Mouse (Mus musculus) testis, adult 2 months (tissue): ENCODE measurements around the gene Gm20388. TPM values are rescaled to one million over a fixed set of nuclear protein-coding genes. Genes with fewer than 3 reads are reported as not detected.

ENCODE experiments used
- H3K27ac ChIP-seq: fragments of 200-500 bp; 2 replicates; pipeline ENCODE4 v1.5.1; 2012; ENCODE audit warnings: low read depth, low read length; ENCODE audit not compliant: control insufficient read depth, insufficient read depth
- H3K27me3 ChIP-seq: fragments of 200-500 bp; 2 replicates; pipeline ENCODE4 v1.6.1; 2012; ENCODE audit warnings: mild to moderate bottlenecking, low read length, moderate library complexity; ENCODE audit not compliant: control insufficient read depth, insufficient read depth
- H3K36me3 ChIP-seq: fragments of 200-500 bp; 2 replicates; pipeline ENCODE4 v1.6.1; 2012; ENCODE audit warnings: mild to moderate bottlenecking, low read length; ENCODE audit not compliant: control insufficient read depth, insufficient read depth
- H3K4me1 ChIP-seq: fragments of 200-500 bp; 2 replicates; pipeline ENCODE4 v1.6.1; 2012; ENCODE audit warnings: low read length; ENCODE audit not compliant: control insufficient read depth, insufficient read depth
- H3K4me3 ChIP-seq: fragments of 200-500 bp; 2 replicates; pipeline ENCODE4 v1.5.1; 2012; ENCODE audit warnings: low read depth, mild to moderate bottlenecking, low read length, moderate library complexity, mixed read lengths; ENCODE audit not compliant: control insufficient read depth
- CTCF ChIP-seq: fragments of 200-500 bp; IDR thresholded peaks from 2 replicates; pipeline ENCODE4 v1.5.1; 2012; ENCODE audit warnings: low read depth, mild to moderate bottlenecking, inconsistent platforms, low read length, moderate library complexity; ENCODE audit not compliant: control insufficient read depth, insufficient read depth, insufficient replicate concordance
- POLR2A ChIP-seq: fragments of 200-500 bp; IDR thresholded peaks from 2 replicates; pipeline ENCODE4 v1.6.1; 2012; ENCODE audit warnings: low read depth, mild to moderate bottlenecking, inconsistent platforms, low read length, moderate library complexity; ENCODE audit not compliant: control insufficient read depth
- polyA plus RNA-seq: library from polyadenylated mRNA; depleted of rRNA; stranded (reverse); fragments of >200 nt; gene quantifications from 2 replicates; pipeline ENCODE4 v1.2.3, GENCODE M21; 2012

The Gm20388 gene
- polyA plus RNA-seq, 1 experiment, result 5.6 TPM

- Histone ChIP-seq H3K27me3 (no peaks in the 10 kb centered on the region; the same call in none of the 2 replicates), H3K4me1 (peaks cover 7% of the 10 kb centered on the region)
Measured at GRCm38 (mm10) chr8:121125311-121125876, 1214.8 kb downstream of the Gm20388 start.

GRCm38 (mm10) chr8:121126191-121126590, 1215.5 kb downstream of the Gm20388 start:
- TF ChIP-seq CTCF (no peak), POLR2A (no peak)
- Histone ChIP-seq H3K4me1 (peaks cover 7% of the 10 kb centered on the region), H3K4me3 (no peak overlapping the region), H3K27ac (no peak overlapping the region), H3K27me3 (no peaks in the 10 kb centered on the region; the same call in none of the 2 replicates), H3K36me3 (no peaks in the 10 kb centered on the region)

More at GRCm38 (mm10) chr8:121125311-121125876, 1214.8 kb downstream of the Gm20388 start:
- TF ChIP-seq CTCF (peak; percentile 6; the same call in 1 of the 2 replicates), POLR2A (no peak)
- no peak overlapping the region for H3K27ac ChIP-seq
- no peaks in the 10 kb centered on the region for H3K36me3 ChIP-seq
- H3K4me3 ChIP-seq, result no peak overlapping the region

GRCm38 (mm10) chr8:121126694-121127093, 1216.1 kb downstream of the Gm20388 start:
- Histone ChIP-seq H3K36me3 (no peaks in the 10 kb centered on the region), H3K4me3 (no peak overlapping the region), H3K27ac (no peak overlapping the region), H3K4me1 (peaks cover 7% of the 10 kb centered on the region), H3K27me3 (no peaks in the 10 kb centered on the region; the same call in none of the 2 replicates)
- TF ChIP-seq POLR2A, result no peak
- no peak for TF ChIP-seq CTCF

- TF ChIP-seq CTCF (no peak), POLR2A (no peak)
- H3K4me3 ChIP-seq, result no peak overlapping the region
- H3K36me3 ChIP-seq, result no peaks in the 10 kb centered on the region
- peaks cover 7% of the 10 kb centered on the region for H3K4me1 ChIP-seq
- H3K27me3 ChIP-seq, result no peaks in the 10 kb centered on the region; the same call in none of the 2 replicates
- no peak overlapping the region for H3K27ac ChIP-seq
Measured at GRCm38 (mm10) chr8:121127291-121127701, 1216.7 kb downstream of the Gm20388 start.

GRCm38 (mm10) chr8:121127756-121128375, 1217.2 kb downstream of the Gm20388 start, which contains the start of gene Foxl1:
Gene Foxl1, plus strand, starts transcription at chr8:121127940.
- TF ChIP-seq POLR2A (no peak), CTCF (no peak)
- Histone ChIP-seq H3K4me1 (peaks cover 7% of the 10 kb centered on the region), H3K27me3 (no peaks in the 10 kb centered on the region; the same call in none of the 2 replicates), H3K27ac (no peak within 1 kb of the TSS), H3K36me3 (no peaks in the 10 kb centered on the region), H3K4me3 (no peak within 1 kb of the TSS; the same call in 1 of the 2 replicates)

- TF ChIP-seq POLR2A, result no peak
- TF ChIP-seq CTCF, result no peak
- peaks cover 12% of the 10 kb centered on the region for H3K4me1 ChIP-seq
- H3K27ac ChIP-seq, result no peak overlapping the region
- no peaks in the 10 kb centered on the region; the same call in none of the 2 replicates for H3K27me3 ChIP-seq
- H3K36me3 ChIP-seq, result no peaks in the 10 kb centered on the region
- H3K4me3 ChIP-seq, result no peak overlapping the region; the same call in 1 of the 2 replicates
Measured at GRCm38 (mm10) chr8:121128531-121129264, 1218.1 kb downstream of the Gm20388 start.

GRCm38 (mm10) chr8:121129265-121129940, 1218.8 kb downstream of the Gm20388 start:
- Histone ChIP-seq H3K4me3 (no peak overlapping the region), H3K27me3 (no peaks in the 10 kb centered on the region; the same call in none of the 2 replicates), H3K36me3 (no peaks in the 10 kb centered on the region), H3K27ac (no peak overlapping the region), H3K4me1 (peaks cover 12% of the 10 kb centered on the region)
- no peak for TF ChIP-seq CTCF
